Mouse (Mus musculus): ENCODE results near the gene D16Ertd472e. TPM values are rescaled to one million over a fixed set of nuclear protein-coding genes. Genes with fewer than 3 reads are reported as not detected.

Gene D16Ertd472e
- polyA plus RNA-seq, 1 experiment from 2014 or later = 5.7 TPM

GRCm38 (mm10) chr16:78575852-78576477 lies 543 bp downstream of the D16Ertd472e start:
- Histone ChIP-seq H3K9ac (ENCODE audit: low read depth, low read length) (peak overlapping the region; percentile 85), H3K9me3 (ENCODE audit: control insufficient read depth, low read length) (no peaks in the 10 kb centered on the region), H3K36me3 (ENCODE audit: control insufficient read depth, insufficient read depth, low read length) (no peaks in the 10 kb centered on the region), H3K4me3 (ENCODE audit: low read length) (peak overlapping the region; percentile 67), H3K4me2 (ENCODE audit: low read depth, low read length) (peak overlapping the region; percentile 73), H3K27me3 (replicated peaks; ENCODE audit: control insufficient read depth, insufficient read depth, low read length) (no peaks in the 10 kb centered on the region), H3K27ac (ENCODE audit: low read length) (peak overlapping the region; percentile 85), H3K4me1 (ENCODE audit: control insufficient read depth, insufficient read depth, low read length) (peaks cover 11% of the 10 kb centered on the region)
- under 1% methylated on average over 39 of the region's 41 CpGs for WGBS
- ATAC-seq = peak; percentile 76

- Histone ChIP-seq H3K4me3 (ENCODE audit: low read length) (peak overlapping the region; percentile 67), H3K9ac (ENCODE audit: low read depth, low read length) (peak overlapping the region; percentile 85), H3K27me3 (replicated peaks; ENCODE audit: control insufficient read depth, insufficient read depth, low read length) (no peaks in the 10 kb centered on the region), H3K4me2 (ENCODE audit: low read depth, low read length) (peak overlapping the region; percentile 73), H3K36me3 (ENCODE audit: control insufficient read depth, insufficient read depth, low read length) (no peaks in the 10 kb centered on the region), H3K9me3 (ENCODE audit: control insufficient read depth, low read length) (no peaks in the 10 kb centered on the region), H3K27ac (ENCODE audit: low read length) (peak overlapping the region; percentile 6; the same call in 1 of the 2 replicates), H3K4me1 (ENCODE audit: control insufficient read depth, insufficient read depth, low read length) (peaks cover 11% of the 10 kb centered on the region)
- WGBS = 35% methylated on average over 4 of the region's 4 CpGs
- ATAC-seq = no peak
Measured at GRCm38 (mm10) chr16:78575190-78575851, 1.2 kb downstream of the D16Ertd472e start.

DNA sequence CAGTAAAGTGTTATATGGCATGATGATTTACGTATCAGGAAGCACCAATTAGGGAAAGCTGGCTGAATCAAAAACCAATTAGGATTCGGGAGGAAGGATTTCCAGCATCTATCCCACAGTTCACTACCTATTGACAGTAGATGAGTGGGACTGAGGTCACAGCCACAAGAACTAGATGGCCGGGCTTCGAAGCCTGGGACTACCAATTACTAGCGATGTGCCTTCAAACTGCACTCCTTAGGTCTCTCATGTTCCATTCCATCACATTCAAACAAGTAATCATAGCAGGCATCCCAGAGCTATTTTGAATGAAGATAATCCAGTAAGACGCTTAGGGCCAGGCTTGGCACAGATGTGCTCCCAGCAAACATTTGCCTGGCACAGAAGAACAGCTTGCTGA lies 2.3 kb downstream of the D16Ertd472e start:
- ATAC-seq = no peak
- Histone ChIP-seq H3K4me2 (ENCODE audit: low read depth, low read length) (0 out of 2 replicates have a peak overlapping the region, but pooled peaks have one; percentile 11), H3K36me3 (ENCODE audit: control insufficient read depth, insufficient read depth, low read length) (no peaks in the 10 kb centered on the region), H3K27ac (ENCODE audit: low read length) (no peak overlapping the region), H3K27me3 (replicated peaks; ENCODE audit: control insufficient read depth, insufficient read depth, low read length) (no peaks in the 10 kb centered on the region), H3K4me3 (ENCODE audit: low read length) (no peak overlapping the region), H3K9me3 (ENCODE audit: control insufficient read depth, low read length) (no peaks in the 10 kb centered on the region), H3K9ac (ENCODE audit: low read depth, low read length) (no peak overlapping the region), H3K4me1 (ENCODE audit: control insufficient read depth, insufficient read depth, low read length) (peaks cover 11% of the 10 kb centered on the region)
- WGBS = 69% methylated on average over 6 of the region's 6 CpGs

GRCm38 (mm10) chr16:78573016-78573415 lies 3.5 kb downstream of the D16Ertd472e start:
- no peaks in the 10 kb centered on the region for H3K9me3 ChIP-seq (ENCODE audit: control insufficient read depth, low read length)
- no peak overlapping the region for H3K27ac ChIP-seq (ENCODE audit: low read length)
- H3K9ac ChIP-seq (ENCODE audit: low read depth, low read length) = no peak overlapping the region
- no peaks in the 10 kb centered on the region for H3K36me3 ChIP-seq (ENCODE audit: control insufficient read depth, insufficient read depth, low read length)
- 51% methylated on average over 4 of the region's 4 CpGs for WGBS
- H3K4me1 ChIP-seq (ENCODE audit: control insufficient read depth, insufficient read depth, low read length) = peaks cover 11% of the 10 kb centered on the region
- ATAC-seq = no peak
- H3K27me3 ChIP-seq (replicated peaks; ENCODE audit: control insufficient read depth, insufficient read depth, low read length) = no peaks in the 10 kb centered on the region
- no peak overlapping the region for H3K4me2 ChIP-seq (ENCODE audit: low read depth, low read length)
- no peak overlapping the region for H3K4me3 ChIP-seq (ENCODE audit: low read length)

GRCm38 (mm10) chr16:78564110-78564821 lies 12.2 kb downstream of the D16Ertd472e start:
- Histone ChIP-seq H3K36me3 (ENCODE audit: control insufficient read depth, insufficient read depth, low read length) (no peaks in the 10 kb centered on the region), H3K4me1 (ENCODE audit: control insufficient read depth, insufficient read depth, low read length) (no peaks in the 10 kb centered on the region), H3K27ac (ENCODE audit: low read length) (no peak overlapping the region), H3K4me2 (ENCODE audit: low read depth, low read length) (no peak overlapping the region), H3K4me3 (ENCODE audit: low read length) (no peak overlapping the region), H3K9me3 (ENCODE audit: control insufficient read depth, low read length) (no peaks in the 10 kb centered on the region), H3K27me3 (replicated peaks; ENCODE audit: control insufficient read depth, insufficient read depth, low read length) (no peaks in the 10 kb centered on the region), H3K9ac (ENCODE audit: low read depth, low read length) (no peak overlapping the region)
- no peak for ATAC-seq
- 85% methylated on average over 13 of the region's 13 CpGs for WGBS

- no peak overlapping the region for H3K27ac ChIP-seq (ENCODE audit: low read length)
- H3K9me3 ChIP-seq (ENCODE audit: control insufficient read depth, low read length) = no peaks in the 10 kb centered on the region
- WGBS = 82% methylated on average over 15 of the region's 15 CpGs
- H3K4me1 ChIP-seq (ENCODE audit: control insufficient read depth, insufficient read depth, low read length) = no peaks in the 10 kb centered on the region
- H3K4me2 ChIP-seq (ENCODE audit: low read depth, low read length) = no peak overlapping the region
- H3K9ac ChIP-seq (ENCODE audit: low read depth, low read length) = no peak overlapping the region
- H3K36me3 ChIP-seq (ENCODE audit: control insufficient read depth, insufficient read depth, low read length) = no peaks in the 10 kb centered on the region
- H3K27me3 ChIP-seq (replicated peaks; ENCODE audit: control insufficient read depth, insufficient read depth, low read length) = no peaks in the 10 kb centered on the region
- H3K4me3 ChIP-seq (ENCODE audit: low read length) = no peak overlapping the region
- peak; percentile 33; the same call in 1 of the 2 replicates for ATAC-seq
Measured at GRCm38 (mm10) chr16:78563093-78563971, 13.2 kb downstream of the D16Ertd472e start.

GRCm38 (mm10) chr16:78560627-78561026 lies 15.9 kb downstream of the D16Ertd472e start:
- H3K4me2 ChIP-seq (ENCODE audit: low read depth, low read length) = no peak overlapping the region
- H3K36me3 ChIP-seq (ENCODE audit: control insufficient read depth, insufficient read depth, low read length) = no peaks in the 10 kb centered on the region
- H3K4me1 ChIP-seq (ENCODE audit: control insufficient read depth, insufficient read depth, low read length) = no peaks in the 10 kb centered on the region
- H3K27me3 ChIP-seq (replicated peaks; ENCODE audit: control insufficient read depth, insufficient read depth, low read length) = no peaks in the 10 kb centered on the region
- no peaks in the 10 kb centered on the region for H3K9me3 ChIP-seq (ENCODE audit: control insufficient read depth, low read length)
- ATAC-seq = no peak
- H3K4me3 ChIP-seq (ENCODE audit: low read length) = no peak overlapping the region
- H3K27ac ChIP-seq (ENCODE audit: low read length) = no peak overlapping the region
- WGBS = 85% methylated on average over 5 of the region's 5 CpGs
- no peak overlapping the region for H3K9ac ChIP-seq (ENCODE audit: low read depth, low read length)

GRCm38 (mm10) chr16:78560063-78560462 lies 16.4 kb downstream of the D16Ertd472e start:
- Histone ChIP-seq H3K4me3 (ENCODE audit: low read length) (no peak overlapping the region), H3K4me2 (ENCODE audit: low read depth, low read length) (no peak overlapping the region), H3K27ac (ENCODE audit: low read length) (no peak overlapping the region), H3K9ac (ENCODE audit: low read depth, low read length) (no peak overlapping the region), H3K36me3 (ENCODE audit: control insufficient read depth, insufficient read depth, low read length) (no peaks in the 10 kb centered on the region), H3K27me3 (replicated peaks; ENCODE audit: control insufficient read depth, insufficient read depth, low read length) (no peaks in the 10 kb centered on the region), H3K9me3 (ENCODE audit: control insufficient read depth, low read length) (no peaks in the 10 kb centered on the region), H3K4me1 (ENCODE audit: control insufficient read depth, insufficient read depth, low read length) (no peaks in the 10 kb centered on the region)
- WGBS = 88% methylated on average over 15 of the region's 15 CpGs
- no peak for ATAC-seq

DNA sequence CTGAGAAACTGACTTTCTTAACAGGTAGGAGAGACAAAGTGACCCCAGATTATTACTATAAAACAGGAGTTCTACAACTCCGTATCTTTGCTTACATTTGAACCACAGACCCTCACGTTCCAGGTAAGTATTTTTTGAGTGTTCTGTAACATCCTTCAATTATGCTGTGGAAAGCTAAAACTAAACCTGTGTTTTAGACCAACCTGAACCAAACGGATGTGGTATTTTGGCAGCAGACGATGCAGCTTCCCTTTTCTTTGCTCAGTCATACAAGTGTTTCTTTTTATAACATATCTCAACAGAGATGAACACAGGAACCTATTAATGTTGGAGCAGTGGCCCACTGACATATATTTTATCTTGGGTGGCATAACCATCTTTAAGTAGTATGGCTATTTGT lies 18.9 kb downstream of the D16Ertd472e start:
- no peaks in the 10 kb centered on the region for H3K36me3 ChIP-seq (ENCODE audit: control insufficient read depth, insufficient read depth, low read length)
- H3K4me2 ChIP-seq (ENCODE audit: low read depth, low read length) = no peak overlapping the region
- H3K4me3 ChIP-seq (ENCODE audit: low read length) = no peak overlapping the region
- H3K27ac ChIP-seq (ENCODE audit: low read length) = no peak overlapping the region
- ATAC-seq = no peak
- H3K9ac ChIP-seq (ENCODE audit: low read depth, low read length) = no peak overlapping the region
- 91% methylated on average over 4 of the region's 4 CpGs for WGBS
- H3K9me3 ChIP-seq (ENCODE audit: control insufficient read depth, low read length) = no peaks in the 10 kb centered on the region
- H3K27me3 ChIP-seq (replicated peaks; ENCODE audit: control insufficient read depth, insufficient read depth, low read length) = no peaks in the 10 kb centered on the region
- no peaks in the 10 kb centered on the region for H3K4me1 ChIP-seq (ENCODE audit: control insufficient read depth, insufficient read depth, low read length)
